Mouse (Mus musculus) MEL (cell line): Measurements from ENCODE around the gene Unc13a.
A peak's percentile ranks its signal among the peaks of the same experiment; 100 is the strongest.

Experiments
- CHD1 ChIP-seq: IDR thresholded peaks from 2 replicates; pipeline ENCODE4 v1.6.1; 2012; ENCODE audit warnings: low read depth, mild to moderate bottlenecking, inconsistent platforms, low read length, improper control_type of control experiment
- CTCF ChIP-seq, 3 experiments: IDR thresholded peaks in 2 of 3; conservative IDR thresholded peaks in 1 of 3; 2 replicates each; pipeline ENCODE4 v1.5.1; 2011 to 2012; ENCODE audit warnings: low read length in 3 of 3, low read depth in 2 of 3, mild to moderate bottlenecking in 2 of 3, improper control_type of control experiment in 1 of 3, inconsistent platforms in 1 of 3, mixed read lengths in 1 of 3, moderate library complexity in 1 of 3; ENCODE audit not compliant: control insufficient read depth in 1 of 3, insufficient read depth in 1 of 3, poor library complexity in 1 of 3, severe bottlenecking in 1 of 3
- MYC ChIP-seq: IDR thresholded peaks from 2 replicates; pipeline ENCODE4 v1.6.1; 2011; ENCODE audit warnings: low read depth, mild to moderate bottlenecking, low read length, improper control_type of control experiment, moderate library complexity

- TF ChIP-seq MYC (no peak), CTCF (IDR thresholded peaks at IDR 0.05 in 2 of 3, conservative IDR thresholded peaks at IDR 0.05 in 1 of 3; ENCODE audit: control insufficient read depth in 1 of 3, insufficient read depth in 1 of 3, low read depth in 2 of 3, low read length in 3 of 3, poor library complexity in 1 of 3, severe bottlenecking in 1 of 3) (no peak), CHD1 (0 out of 2 replicates have a peak, but pooled peaks have one; percentile 71)
These were observed at the start of gene Unc13a for GRCm38 (mm10) chr8:71671549-71671965.
